Mouse (Mus musculus) left cerebral cortex, adult 9 months (tissue): Measurements from ENCODE around the gene S1pr1.

Source experiments
- DNase-seq, 2 experiments: peaks; one replicate each; pipeline ENCODE4 v3.0.0; 2022; ENCODE audit warnings: low spot score in 2 of 2

S1pr1 gene

DNA sequence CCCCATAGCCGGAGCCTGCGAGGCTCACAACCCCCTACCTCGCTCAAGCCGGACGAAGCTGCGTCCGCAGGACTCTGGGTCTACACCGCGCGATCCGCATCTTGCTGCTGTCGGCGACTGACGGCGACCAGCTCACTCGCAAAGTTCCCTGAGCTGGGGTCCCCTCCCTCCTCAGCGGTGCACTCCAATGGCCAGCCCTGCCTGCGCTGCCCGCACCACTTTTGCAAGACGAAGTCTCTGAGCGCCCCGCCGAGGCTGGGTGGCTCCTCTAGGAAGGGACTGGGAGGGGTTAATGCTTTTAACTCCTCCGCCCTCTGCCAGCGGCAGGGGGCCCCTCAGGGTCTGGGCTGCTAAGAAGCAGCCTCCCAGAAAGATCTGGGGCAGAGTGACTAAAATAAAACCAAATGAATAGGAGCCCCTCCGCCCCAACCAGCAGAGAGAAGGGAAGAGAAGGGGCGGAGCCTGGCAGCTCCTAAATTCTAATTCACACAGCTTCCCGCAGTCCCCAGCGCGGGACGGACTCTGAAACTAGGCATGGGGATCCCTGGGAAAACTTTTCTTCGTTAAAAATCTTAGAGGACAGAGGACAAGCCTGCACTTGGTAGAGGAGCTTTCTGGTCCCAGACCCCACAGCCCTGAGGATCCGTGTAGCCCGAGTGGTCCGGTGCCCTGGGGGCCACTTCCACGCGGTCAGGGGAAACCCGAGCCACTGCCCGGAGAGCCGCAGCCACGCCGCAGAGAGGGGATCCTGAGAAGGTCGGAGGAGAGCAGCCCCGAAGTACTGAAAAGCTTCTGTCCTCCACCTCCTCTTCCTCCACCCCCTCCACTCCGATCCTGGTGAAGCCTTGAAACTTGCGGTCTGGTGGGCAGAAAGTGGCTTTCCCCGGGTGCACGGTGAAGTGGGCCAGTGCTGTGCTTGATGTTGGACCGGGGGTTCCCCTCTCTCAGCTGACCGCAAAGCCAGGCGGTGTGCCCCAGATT lies at the start of gene S1pr1:
S1pr1 (minus strand) TSS at position 402 of the 981 bp plus-strand sequence.
- peak in 1 of 2 experiments; percentile 44 for DNase-seq

DNA sequence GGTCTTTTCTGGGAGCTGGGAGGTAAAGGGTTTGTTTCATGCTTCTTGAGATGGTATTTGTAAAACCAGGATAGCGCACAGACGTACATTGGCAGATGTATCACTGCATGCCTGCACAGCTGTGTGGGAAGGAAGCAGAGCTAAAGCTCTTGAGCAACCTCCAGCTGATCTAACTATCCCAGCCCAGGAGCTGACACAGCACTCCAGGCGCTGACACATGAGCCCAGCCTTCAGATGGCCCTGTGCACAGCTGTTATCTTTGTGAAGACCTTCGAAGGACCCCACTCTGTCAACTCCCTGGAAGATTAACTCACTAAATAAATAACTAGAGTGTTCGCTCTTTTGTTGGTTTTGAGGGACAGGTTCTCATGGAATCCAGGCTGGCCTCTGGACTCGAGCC lies 48.4 kb upstream of the S1pr1 start:
- no peak for DNase-seq

DNA sequence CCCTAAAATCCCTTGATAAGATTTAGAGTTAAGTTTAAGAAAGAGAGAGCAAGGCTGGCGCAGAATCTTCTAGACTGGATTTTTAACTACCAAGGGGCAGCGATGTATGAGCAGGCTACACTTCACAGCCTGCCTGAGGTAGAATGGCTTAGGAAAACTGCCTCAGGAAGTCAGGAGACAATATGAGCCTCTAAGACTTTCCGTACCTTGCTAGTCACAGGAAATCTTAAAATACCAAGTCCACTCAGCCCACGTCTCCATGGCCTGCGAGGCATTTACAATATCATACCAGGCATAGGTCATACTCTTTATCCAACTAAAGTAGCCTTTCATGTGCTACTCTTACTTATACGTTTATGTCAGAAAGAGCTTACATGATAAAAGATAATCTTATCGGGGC lies 48.0 kb upstream of the S1pr1 start:
- no peak for DNase-seq

DNA sequence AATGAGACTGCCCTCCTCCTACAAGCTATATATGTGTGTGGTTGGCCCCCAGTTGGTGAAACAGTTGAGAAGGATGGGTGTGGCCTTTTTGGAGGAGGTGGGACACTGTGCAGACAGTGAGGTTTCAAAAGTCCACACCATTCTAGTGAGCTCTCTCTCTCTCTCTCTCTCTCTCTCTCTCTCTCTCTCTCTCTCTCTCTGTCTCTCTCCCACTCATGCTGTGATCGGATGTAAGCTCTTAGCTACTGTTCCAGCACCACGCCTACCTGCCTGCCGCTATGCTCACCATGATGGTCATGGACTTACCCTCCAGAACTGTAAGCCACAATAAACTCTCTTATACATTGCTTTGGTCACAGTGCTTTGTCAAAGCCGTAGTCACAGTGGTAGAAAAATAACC lies 44.8 kb upstream of the S1pr1 start:
- DNase-seq = no peak

DNA sequence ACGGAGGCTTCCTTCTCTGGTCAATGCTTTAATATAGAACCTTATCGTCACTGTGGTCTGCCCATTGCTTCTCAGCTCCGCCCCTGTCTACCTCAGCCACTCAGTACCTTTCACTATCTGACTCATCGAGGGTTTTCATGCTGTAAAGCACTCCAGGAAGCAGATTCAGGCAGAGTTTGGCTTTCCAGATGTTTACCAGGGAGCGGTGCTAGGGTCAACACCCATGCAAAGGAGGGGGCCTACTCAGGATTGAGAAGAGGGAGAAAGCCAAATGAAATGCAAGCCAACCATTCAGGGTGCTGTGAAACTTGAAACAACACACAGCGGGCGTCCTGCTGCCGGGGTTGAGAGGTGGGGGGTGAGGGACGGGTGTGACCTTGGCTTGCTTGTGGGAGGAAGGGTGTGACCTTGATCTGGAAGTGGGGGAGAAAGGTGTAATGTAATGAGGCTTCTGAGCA lies 43.6 kb upstream of the S1pr1 start:
- no peak for DNase-seq

DNA sequence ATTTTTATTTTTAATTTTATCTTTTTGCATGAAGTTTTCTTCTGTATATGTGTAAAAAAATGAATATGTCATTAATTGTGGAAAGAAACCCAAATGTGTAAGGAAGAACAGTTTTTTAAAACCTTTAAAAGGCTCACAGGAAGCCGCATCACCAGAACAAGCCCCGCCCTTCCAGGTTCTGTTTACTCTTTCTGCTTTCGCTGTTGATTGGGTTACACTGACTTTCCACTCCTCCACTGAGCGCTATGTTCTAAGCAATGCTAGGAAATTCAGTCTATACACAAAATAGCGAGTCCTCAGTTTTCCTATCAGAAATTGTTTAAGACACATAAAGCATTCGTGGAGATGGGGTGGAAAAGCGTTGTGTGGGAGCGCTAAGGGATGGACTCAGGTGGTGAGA lies 39.6 kb upstream of the S1pr1 start:
- no peak for DNase-seq

DNA sequence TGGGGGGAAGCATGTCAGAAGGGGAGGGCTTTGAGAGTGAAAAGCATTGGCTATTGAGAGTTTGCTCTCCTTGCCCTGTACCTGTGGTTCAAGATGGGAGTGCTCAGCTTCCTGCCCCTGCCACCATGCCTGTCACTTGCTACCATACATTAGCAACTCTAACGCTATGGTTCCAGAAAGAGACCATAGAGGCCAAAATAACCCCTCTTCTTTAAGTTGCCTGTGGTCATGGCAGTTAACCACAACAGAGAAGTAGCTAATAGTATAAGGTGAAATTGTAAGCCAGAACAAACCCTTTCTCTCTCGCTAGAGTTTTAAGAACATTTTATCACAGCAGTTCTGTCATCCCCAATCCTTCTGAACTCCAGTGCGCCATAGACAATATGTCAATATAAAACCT lies 35.5 kb upstream of the S1pr1 start:
- DNase-seq = no peak

DNA sequence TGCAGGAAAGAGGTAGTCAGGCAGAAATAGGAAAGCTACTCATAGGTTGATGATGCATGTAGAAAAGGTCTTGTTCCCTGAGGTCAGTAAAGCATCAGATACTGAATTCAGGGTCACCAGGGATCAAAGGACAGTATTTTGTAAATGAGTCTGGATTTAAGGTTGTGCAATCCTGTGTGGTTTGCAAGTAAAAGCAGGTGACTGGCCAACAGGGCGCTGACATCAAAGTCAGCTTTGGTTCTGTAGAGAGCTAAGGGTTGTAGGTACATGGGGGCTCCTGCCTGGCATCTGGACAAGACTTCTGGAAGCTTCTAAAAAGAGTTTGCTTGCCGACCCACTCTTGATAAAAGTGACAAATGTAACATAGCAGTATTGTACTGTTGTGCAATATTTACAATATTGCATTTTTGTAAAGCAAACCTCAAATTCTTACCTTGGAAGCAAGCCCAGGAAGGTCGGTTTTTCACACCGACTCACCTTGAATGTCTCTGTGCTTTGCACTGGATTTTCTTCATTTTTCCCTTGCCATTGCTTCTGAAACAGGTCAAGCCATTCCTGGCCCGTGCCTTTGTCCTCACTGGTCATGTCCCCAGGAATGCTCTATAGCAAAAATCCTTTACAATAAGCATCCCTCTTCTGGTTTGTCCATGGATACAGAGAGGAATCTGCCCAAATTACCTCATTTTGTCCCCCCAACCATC lies 33.6 kb upstream of the S1pr1 start:
- DNase-seq = no peak

DNA sequence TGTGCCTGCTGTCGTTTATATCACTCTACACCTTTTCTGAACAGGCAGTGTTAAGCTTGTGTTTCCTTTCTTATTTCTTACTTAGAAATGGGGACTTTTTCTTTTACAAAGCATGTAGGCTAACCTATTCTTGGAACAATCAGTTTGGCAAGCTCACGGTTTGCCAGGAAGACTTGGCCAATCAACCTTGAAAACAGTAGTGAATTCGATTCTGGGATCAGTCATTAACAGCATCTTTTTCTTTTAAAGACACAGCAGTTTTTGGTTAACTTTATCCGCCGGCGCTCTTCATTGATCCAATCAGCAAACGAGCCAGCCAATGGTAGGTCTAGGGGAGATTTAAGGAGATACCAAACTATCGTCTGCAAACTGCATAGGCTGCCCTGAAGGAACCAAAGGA lies 31.6 kb upstream of the S1pr1 start:
- DNase-seq = no peak

DNA sequence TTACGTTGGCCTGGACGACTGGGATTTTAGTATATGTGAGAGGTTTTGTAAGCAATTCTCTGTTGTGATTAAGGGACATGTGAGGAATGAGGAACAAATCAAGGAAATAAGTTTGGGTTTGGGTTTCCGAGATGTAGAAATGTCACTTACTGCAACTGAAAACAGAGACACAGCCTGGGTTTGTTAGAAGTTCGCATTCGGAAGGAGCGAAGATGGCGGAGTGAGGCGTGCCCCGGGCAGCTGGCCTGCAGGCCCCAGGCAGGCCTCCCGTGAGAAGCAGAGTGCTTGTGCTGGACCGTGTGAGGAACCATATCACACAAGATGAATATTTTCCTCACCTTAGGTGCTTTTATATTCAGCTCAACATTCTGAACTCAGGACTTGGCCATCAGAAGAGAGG lies 30.2 kb upstream of the S1pr1 start:
- DNase-seq = no peak

DNA sequence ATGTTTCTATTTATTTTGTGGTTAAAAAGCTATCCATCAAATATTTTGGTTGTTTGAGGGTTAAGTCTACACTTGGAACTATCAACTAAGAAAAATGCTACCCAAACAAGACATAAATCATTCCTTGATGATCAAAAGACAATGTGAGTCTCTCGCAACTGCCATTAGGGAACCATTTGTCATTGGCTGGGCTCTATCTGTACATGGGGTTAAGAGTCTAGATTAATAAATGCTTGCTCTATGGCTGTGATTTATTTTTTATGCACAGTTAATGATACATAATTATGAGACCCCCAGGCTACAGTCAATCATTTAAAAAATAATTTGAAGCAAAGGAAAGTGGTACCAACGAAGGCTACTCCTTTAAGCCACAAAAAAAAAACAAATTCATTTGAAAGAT lies 23.7 kb upstream of the S1pr1 start:
- DNase-seq = no peak

DNA sequence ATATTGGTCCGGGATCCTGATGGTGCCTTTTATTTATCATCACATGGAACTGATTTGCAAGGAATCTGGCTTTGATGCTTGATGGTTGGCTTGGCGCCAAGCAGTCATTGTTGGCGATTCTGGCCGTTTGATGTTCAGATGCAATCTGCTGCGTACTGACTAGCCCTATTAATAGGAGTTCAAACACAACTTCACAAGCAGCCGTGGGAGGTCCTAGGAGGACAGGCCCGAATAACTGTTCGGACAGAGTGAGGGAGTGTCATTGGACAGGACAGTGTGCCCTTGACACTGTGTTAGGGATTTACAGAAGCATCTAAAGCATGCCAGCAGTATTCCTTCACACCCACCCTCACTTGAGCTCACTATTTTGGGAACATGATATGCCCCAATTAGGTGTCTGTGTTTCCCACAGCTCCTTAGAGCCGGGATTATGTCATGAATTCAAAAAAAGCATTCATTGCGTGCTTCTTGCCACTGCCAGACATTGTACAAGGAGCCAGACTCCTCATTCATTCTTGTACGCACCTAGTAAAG lies 23.0 kb upstream of the S1pr1 start:
- no peak for DNase-seq

DNA sequence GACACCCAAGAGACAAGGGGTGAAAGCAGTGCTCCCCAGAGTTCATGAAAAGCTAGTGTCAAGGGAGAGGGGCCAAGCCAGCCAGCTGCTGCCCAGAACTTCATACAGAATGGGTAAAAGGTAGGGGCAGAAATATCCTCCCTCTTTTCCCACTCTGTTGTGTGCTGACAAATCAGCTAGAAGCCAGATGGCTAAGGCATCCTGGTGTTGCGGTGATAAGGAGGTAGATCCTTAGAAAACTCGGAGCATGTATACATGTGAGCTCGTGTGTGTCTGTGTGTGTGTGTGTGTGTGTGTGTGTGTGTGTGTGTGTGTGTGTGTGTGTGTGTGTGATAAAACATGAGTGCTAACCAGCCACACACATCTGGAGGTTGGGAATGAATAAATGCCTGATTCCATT lies 20.7 kb upstream of the S1pr1 start:
- no peak for DNase-seq

DNA sequence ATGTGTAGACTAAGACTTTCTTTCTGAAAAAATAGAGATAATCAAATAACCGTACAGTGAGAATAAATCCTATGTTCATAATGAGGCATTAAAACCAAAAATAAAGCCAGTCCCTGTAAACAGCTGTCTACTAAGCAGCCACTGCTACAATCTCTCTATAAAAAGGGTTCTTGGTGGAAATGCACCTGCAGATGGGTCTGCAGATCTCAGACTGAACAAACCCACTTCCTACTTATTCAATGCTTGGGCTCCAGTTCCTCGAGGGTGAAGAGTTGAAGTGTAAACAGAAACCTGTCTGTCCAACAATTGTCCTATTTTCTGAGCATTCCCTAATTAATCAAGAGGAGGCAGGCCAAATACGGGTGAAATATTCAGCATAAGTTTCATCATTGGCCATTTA lies 20.0 kb upstream of the S1pr1 start:
- DNase-seq = no peak

DNA sequence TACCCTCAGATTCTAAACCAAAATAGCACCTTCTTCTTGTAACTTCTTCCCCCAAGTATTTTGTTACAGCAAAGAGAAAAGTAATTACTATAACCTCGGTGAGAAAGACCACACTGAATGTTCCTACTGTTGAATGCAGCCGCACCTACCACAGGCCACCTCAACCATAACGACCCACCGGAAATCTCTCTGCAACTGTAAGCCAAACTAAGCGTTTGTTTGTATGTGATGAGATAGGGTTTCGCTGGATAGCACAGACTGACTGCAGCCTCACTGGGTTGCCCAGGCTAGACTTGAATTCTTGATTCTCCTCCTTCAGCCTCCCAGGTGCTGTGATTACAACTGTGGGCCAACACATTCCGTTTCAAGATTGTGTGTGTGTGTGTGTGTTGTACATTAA lies 15.5 kb upstream of the S1pr1 start:
- no peak for DNase-seq

DNA sequence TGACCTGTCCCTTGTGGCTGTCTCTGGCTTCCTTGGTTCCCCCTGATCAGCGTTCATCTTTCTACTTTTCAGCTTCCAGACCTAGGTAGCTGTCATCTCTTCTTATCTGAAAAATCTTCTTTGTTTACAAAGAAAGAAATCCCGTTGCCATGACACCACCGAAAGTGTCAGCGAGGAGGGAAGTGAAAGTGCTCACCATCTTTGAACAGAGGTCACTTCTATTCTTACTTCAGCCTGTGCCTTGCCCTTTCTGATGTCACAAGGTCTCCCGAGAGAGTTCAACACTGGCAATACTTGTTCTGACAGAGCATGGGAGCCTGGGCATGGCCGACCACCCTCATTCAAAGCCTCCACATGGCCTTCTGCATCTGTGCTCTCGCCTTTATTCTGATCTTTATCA lies 14.3 kb upstream of the S1pr1 start:
- no peak for DNase-seq

DNA sequence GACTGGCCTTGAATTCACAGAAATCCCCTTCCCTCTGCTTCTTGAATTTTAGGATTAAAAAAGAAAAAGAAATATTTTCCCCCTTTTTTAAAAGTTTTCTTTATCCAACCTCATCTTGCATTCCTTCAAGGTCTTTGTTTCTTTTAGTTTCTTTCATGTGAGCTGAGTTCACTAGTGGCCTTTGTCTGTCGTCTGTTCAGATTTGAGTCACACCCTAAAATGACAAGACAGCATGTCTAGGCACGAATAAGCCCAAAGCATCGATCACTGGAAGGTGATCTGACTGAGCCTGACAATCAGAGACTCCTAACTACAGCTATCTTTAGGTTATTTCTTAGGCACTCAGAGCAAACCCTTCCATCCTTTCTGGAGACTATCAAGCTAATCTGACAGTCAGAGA lies 13.3 kb upstream of the S1pr1 start:
- no peak for DNase-seq

DNA sequence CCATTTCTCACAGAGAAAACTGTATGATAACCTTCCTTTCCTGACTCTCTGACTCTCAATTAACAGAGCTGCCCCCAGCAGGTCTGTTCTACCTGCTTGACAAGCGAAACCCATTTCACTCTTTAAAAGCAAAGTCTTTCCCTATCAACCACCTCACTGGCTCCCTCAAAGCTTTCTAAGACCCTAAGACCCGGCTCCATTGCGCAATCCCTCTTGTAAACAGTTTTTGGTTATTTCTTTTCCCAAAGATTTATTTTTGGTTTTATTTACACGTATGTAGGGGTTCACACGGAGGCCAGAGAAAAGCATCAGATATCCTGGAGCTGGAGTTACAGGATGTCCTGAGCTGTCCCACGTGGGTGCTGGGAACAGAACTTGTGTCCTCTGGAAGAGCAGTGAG lies 4.0 kb upstream of the S1pr1 start:
- no peak for DNase-seq

DNA sequence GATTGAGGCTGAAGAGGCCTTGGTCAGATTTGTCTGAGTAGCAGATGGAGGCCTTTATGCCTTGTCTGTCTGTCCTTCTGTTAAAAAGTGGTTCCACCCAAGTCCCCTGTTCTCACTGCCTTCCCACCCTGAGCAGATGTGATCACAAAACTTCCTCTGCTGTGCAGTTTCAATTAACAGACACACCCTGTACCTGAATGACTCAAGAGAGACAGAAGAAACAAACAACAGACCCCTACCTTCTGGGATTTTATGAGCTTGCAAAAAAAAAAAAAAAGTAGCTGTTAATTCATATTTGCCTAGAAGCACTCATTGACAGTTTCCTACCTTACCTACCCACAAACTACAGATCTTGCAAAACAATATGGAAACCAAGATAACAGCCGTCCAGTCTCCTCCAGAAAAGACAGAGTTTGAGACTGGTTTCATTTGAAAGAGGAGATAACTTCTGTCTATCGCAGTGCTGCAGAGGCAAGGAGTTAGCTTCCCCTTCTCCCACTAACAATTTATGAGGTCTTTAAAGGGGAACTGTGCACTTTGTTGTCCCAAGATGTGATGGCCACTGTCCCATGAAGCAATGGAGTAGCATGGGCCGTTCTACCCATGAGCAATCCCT lies 1.1 kb upstream of the S1pr1 start:
- DNase-seq = no peak

DNA sequence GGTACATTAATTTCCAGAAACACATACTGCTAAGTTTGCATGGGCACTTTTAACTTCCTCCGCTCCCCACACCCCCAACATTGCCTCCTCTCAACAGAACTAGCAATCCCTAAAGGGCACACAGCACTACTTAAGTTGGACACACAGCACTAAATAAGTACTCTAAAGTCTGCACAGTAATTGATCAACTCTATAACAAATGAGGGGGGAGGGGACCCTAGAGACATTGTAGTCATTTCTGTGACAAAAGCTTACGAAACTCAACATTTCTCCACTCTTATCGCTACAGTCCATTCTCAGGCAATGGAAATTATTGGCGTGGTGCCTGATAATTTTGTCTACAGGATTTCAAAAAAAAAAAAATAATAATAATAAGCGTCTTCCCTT lies 830 bp downstream of the S1pr1 start:
- no peak for DNase-seq

DNA sequence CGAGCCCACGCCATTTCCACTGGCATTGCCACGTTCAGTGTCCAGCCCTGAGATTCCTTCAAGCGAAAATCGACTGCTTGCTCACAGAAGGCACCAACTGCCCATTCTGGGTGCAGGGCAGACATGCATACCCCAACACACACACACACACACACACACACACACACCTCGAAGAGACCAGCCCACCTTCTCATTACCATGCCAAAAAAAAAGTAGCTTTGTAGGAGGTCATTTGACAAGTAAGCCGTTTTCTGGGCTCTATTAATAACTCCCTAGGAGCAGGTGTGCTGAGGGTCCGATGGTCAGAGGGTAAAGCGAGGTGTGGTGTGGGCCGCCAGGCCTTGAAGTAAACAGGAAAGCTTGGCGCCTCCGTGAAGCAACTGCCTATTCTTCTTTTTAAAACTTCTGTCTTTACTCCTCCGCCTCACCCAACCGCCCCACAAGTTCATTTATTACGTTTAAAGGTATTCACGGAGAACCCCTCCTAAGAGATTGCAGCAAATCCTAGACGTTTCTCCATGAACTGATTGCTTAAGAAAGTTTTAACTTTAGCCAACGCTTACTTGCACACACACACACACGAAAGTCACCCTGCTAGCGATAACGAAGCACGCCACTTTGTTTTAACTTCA lies 1.3 kb downstream of the S1pr1 start:
- no peak for DNase-seq

DNA sequence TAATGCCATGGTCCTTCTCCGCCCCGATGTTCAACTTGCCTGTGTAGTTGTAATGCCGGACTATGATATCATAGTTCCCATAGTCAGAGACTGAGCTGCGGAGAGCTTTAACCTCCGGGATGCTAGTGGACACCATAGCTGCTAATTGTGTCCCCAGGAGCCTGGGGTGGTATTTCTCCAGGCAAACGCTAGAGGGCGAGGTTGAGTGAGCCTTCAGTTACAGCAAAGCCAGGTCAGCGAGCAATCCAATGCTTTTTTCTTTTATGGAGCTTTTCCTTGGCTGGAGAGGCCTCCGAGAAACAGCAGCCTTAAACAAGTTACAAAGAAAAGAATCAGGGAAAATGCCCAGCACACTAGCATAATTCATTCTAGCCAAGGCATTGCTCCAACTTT lies 2.1 kb downstream of the S1pr1 start:
- peak; percentile 32 to 79 for DNase-seq
